Mouse (Mus musculus) testis, adult 2 months (tissue): ENCODE measurements around the gene Daxx.
"Not testable (repeated sequence)": the region's sequence is repeated elsewhere in the genome, so short reads cannot be mapped to it uniquely, and the experiment has no call there.

Experiments
- CTCF ChIP-seq: fragments of 200-500 bp; IDR thresholded peaks from 2 replicates; pipeline ENCODE4 v1.5.1; 2012; ENCODE audit warnings: low read depth, mild to moderate bottlenecking, inconsistent platforms, low read length, moderate library complexity; ENCODE audit not compliant: control insufficient read depth, insufficient read depth, insufficient replicate concordance
- POLR2A ChIP-seq: fragments of 200-500 bp; IDR thresholded peaks from 2 replicates; pipeline ENCODE4 v1.6.1; 2012; ENCODE audit warnings: low read depth, mild to moderate bottlenecking, inconsistent platforms, low read length, moderate library complexity; ENCODE audit not compliant: control insufficient read depth

DNA sequence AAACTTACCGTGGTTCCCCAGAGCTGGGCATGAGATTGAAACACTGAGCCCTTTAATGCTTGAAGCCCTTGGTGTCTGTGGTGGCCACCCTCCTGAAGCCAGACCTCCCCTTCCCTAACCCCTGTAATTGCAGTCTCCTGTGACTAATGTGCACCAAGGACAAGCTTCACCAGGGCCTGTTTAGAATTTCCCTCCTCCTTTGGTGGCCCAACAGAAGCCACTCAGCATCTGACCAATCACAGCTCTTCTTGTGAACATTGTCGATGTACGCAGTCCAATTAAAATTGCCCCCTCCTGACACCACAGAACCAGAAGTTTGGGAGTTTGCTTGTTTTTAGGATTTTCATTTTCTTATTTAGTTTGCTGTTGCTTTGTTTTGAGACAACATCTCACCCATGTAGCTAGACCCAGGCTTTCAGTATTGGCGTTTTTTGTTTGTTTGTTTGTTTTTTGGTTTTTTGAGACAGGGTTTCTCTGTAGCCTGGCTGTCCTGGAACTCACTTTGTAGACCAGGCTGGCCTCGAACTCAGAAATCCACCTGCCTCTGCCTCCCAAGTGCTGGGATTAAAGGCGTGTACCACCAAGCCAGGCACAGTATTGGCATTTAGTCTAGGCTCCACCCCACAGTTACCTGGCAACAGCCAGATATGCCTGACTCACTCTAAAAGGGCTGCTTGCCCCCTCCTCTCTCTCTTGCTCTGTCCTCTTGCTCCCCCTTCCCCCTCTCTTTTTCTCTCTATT lies 5.1 kb upstream of the Daxx start:
- TF ChIP-seq CTCF, POLR2A: not testable (repeated sequence)
